Mouse (Mus musculus): ENCODE results near the gene Osbpl3.

Gene Osbpl3

GRCm38 (mm10) chr6:50372516-50373424, 83.2 kb downstream of the Osbpl3 start:
- no peak for DNase-seq (ENCODE audit: low read depth, low spot score)

GRCm38 (mm10) chr6:50371501-50372086, 84.4 kb downstream of the Osbpl3 start:
- no peak for DNase-seq (ENCODE audit: low read depth, low spot score)

GRCm38 (mm10) chr6:50368502-50369292, 87.3 kb downstream of the Osbpl3 start:
- no peak for DNase-seq (ENCODE audit: low read depth, low spot score)

GRCm38 (mm10) chr6:50367836-50368235, 88.2 kb downstream of the Osbpl3 start:
- no peak for DNase-seq (ENCODE audit: low read depth, low spot score)

- no peak for DNase-seq (ENCODE audit: low read depth, low spot score)
Observed at GRCm38 (mm10) chr6:50366724-50367123, 89.3 kb downstream of the Osbpl3 start.

- DNase-seq (ENCODE audit: low read depth, low spot score): no peak
Observed at GRCm38 (mm10) chr6:50366319-50366718, 89.7 kb downstream of the Osbpl3 start.

- no peak for DNase-seq (ENCODE audit: low read depth, low spot score)
Observed at GRCm38 (mm10) chr6:50364364-50364763, 91.6 kb downstream of the Osbpl3 start.

GRCm38 (mm10) chr6:50363385-50363784, 92.6 kb downstream of the Osbpl3 start:
- DNase-seq (ENCODE audit: low read depth, low spot score): no peak

- DNase-seq (ENCODE audit: low read depth, low spot score): no peak
Observed at GRCm38 (mm10) chr6:50362704-50363261, 93.2 kb downstream of the Osbpl3 start.

- DNase-seq (ENCODE audit: low read depth, low spot score): no peak
Observed at GRCm38 (mm10) chr6:50362196-50362595, 93.8 kb downstream of the Osbpl3 start.

- DNase-seq (ENCODE audit: low read depth, low spot score): no peak
Observed at GRCm38 (mm10) chr6:50358104-50358679, 97.8 kb downstream of the Osbpl3 start.

GRCm38 (mm10) chr6:50354688-50355660, 101.0 kb downstream of the Osbpl3 start:
- no peak for DNase-seq (ENCODE audit: low read depth, low spot score)

GRCm38 (mm10) chr6:50352812-50353211, 103.2 kb downstream of the Osbpl3 start:
- no peak for DNase-seq (ENCODE audit: low read depth, low spot score)

GRCm38 (mm10) chr6:50350911-50351310, 105.1 kb downstream of the Osbpl3 start:
- DNase-seq (ENCODE audit: low read depth, low spot score): no peak

GRCm38 (mm10) chr6:50348619-50349018, 107.4 kb downstream of the Osbpl3 start:
- no peak for DNase-seq (ENCODE audit: low read depth, low spot score)

GRCm38 (mm10) chr6:50346204-50346603, 109.8 kb downstream of the Osbpl3 start:
- DNase-seq (ENCODE audit: low read depth, low spot score): no peak

GRCm38 (mm10) chr6:50340226-50340906, 115.6 kb downstream of the Osbpl3 start:
- DNase-seq (ENCODE audit: low read depth, low spot score): no peak

- DNase-seq (ENCODE audit: low read depth, low spot score): no peak
Observed at GRCm38 (mm10) chr6:50337431-50337830, 118.6 kb downstream of the Osbpl3 start.

- DNase-seq (ENCODE audit: low read depth, low spot score): no peak
Observed at GRCm38 (mm10) chr6:50336376-50336775, 119.6 kb downstream of the Osbpl3 start.
